Mouse (Mus musculus): ENCODE measurements around the gene Klf9. TPM values are rescaled to one million over a fixed set of nuclear protein-coding genes. Genes with fewer than 3 reads are reported as not detected.

The Klf9 gene
- polyA plus RNA-seq, 2 experiments from 2014 or later = 3.6 to 4.3 TPM

Other genes with a start within 250 kb of the Klf9 start
- 10 to 100 TPM; 27.4 to 33.6 TPM for gene Smc5, start 132.7 kb downstream of the Klf9 start, polyA plus RNA-seq (2017; shearing (Covaris generic))

Measured in CD4-positive, CD25-positive, alpha-beta regulatory T cell, adult 4 months (primary cell).